Mouse (Mus musculus) heart, postnatal 25 days (tissue): ENCODE results near the gene Agap2. TPM values are rescaled to one million over a fixed set of nuclear protein-coding genes. Genes with fewer than 3 reads are reported as not detected.
"Not testable (repeated sequence)": the region's sequence is repeated elsewhere in the genome, so short reads cannot be mapped to it uniquely, and the experiment has no call there.

Experiments
- DNase-seq: peaks from one replicate; pipeline ENCODE4 v3.0.0; 2022; ENCODE audit warnings: low spot score
- intact Hi-C: fragments of 180-260 bp; cut with DNase I; formaldehyde crosslinking; loops from one replicate; pipeline ENCODE4 v1.15.1; 2025
- total RNA-seq, 2 experiments: library from RNA; stranded (reverse); gene quantifications; 2 replicates each; pipeline ENCODE4 v1.2.3; 2021

The Agap2 gene
- total RNA-seq, 2 experiments from 2014 or later, result 5.9 to 7.3 TPM

DNA sequence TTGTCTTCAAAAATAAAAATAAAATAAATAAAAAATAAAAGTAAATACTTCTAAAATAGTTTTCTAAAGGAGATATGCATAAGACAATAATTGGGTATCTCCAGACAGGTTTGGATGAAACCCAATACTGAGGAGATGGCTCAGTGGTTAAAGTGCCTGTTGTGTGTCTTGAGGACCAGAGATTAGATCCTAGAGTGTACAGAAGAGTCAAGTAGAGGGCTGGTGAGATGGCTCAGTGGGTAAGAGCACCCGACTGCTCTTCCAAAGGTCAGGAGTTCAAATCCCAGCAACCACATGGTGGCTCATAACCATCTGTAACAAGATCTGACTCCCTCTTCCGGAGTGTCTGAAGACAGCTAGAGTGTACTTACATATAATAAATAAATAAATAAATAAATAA lies 2.1 kb upstream of the Agap2 start:
- intact Hi-C loops, result not testable (repeated sequence)

GRCm38 (mm10) chr10:127073981-127074380 lies 1.1 kb upstream of the Agap2 start:
- no peak for DNase-seq
- intact Hi-C loops, result no loop called here

More for the DNA sequence above, 2.1 kb upstream of the Agap2 start:
- DNase-seq, result not testable (repeated sequence)

- no peak for DNase-seq
- intact Hi-C loops, result no loop called here
Observed at GRCm38 (mm10) chr10:127075651-127076050, 567 bp downstream of the Agap2 start.

GRCm38 (mm10) chr10:127076082-127076481 lies 998 bp downstream of the Agap2 start:
- no peak for DNase-seq
- intact Hi-C loops, result no loop called here

- DNase-seq, result no peak
- intact Hi-C loops, result no loop called here
Observed at GRCm38 (mm10) chr10:127077515-127077914, 2.4 kb downstream of the Agap2 start.

- DNase-seq, result no peak
- intact Hi-C loops, result no loop called here
Observed at GRCm38 (mm10) chr10:127078001-127078676, 3.1 kb downstream of the Agap2 start.

- DNase-seq, result no peak
- intact Hi-C loops, result no loop called here
Observed at GRCm38 (mm10) chr10:127078677-127079575, 3.8 kb downstream of the Agap2 start.

GRCm38 (mm10) chr10:127079665-127080391 lies 4.7 kb downstream of the Agap2 start:
- DNase-seq, result no peak

GRCm38 (mm10) chr10:127080901-127081780 lies 6.1 kb downstream of the Agap2 start:
- intact Hi-C loops, result no loop called here
- DNase-seq, result no peak

More at GRCm38 (mm10) chr10:127079665-127080391, 4.7 kb downstream of the Agap2 start:
- intact Hi-C loops, result no loop called here

GRCm38 (mm10) chr10:127081996-127082620 lies 7.0 kb downstream of the Agap2 start:
- DNase-seq, result no peak
- intact Hi-C loops, result no loop called here

GRCm38 (mm10) chr10:127083292-127083914 lies 8.3 kb downstream of the Agap2 start:
- intact Hi-C loops, result no loop called here
- no peak for DNase-seq

DNA sequence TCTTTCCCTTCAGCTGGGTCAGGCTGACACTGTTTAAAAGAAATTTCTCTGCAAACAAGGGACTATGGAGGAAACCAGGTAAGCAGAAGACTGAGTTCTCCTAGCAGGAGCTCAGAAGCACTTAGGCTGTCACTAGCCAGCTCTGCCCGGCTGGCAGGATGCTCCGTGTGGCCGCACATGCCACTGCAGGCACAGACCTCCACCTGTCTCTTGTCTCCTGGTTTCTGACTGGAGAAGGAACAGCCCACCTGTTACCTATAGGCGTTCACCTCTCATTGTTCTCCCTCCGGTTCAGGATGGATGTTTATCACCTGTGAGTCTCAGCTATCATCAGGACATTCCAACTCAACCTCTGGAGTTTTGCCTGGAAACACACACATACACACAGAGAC lies 8.8 kb downstream of the Agap2 start:
- intact Hi-C loops, result no loop called here

GRCm38 (mm10) chr10:127085052-127085451 lies 10.0 kb downstream of the Agap2 start:
- no peak for DNase-seq
- intact Hi-C loops, result no loop called here

More for the DNA sequence above, 8.8 kb downstream of the Agap2 start:
- no peak for DNase-seq

DNA sequence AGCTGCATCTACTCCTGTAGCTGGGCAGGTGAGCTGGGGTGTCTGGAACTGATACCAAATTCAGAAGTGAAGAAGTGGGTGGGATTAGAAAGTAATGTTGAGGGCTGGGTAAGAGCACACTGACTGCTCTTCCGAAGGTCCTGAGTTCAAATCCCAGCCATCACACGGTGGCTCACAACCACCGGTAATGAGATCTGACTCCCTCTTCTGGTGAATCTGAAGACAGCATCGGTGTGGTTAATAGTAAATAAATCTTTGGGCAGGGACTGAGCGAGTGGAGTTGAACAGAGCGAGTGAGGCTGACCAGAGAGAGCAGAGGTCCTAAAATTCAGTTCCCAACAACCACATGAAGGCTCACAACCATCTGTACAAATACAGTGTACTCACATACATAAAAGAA lies 10.5 kb downstream of the Agap2 start:
- intact Hi-C loops, result no loop called here

DNA sequence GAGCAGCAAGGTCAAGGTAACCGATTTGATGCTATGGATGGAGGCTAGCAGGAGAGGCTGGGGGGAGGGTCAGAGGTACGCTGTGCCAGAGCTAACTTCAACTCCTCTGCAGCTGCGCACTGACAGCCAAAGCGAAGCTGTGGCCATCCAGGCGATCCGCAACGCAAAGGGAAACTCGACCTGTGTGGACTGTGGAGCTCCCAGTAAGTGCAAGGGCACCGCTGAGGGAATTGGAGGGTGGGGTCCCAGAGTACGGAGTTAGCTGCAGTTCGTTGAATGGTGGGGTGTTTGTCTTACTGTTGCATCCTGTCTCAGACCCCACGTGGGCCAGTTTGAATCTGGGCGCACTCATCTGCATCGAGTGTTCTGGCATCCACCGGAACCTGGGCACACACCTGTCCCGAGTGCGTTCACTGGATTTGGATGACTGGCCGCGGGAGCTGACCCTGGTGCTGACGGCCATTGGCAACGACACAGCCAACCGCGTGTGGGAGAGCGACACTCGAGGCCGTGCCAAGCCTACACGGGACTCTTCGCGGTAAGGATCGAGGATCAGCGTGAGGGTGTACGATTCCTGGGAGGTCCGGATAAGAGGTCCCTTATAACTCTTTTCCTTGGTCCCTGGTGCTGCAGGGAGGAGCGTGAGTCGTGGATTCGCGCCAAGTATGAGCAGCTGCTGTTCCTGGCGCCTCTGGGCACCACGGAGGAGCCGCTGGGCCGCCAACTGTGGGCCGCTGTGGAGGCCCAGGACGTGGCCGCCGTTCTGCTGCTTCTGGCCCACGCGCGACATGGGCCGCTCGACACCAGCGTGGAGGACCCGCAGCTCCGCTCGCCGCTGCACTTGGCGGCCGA lies 15.7 kb downstream of the Agap2 start:
- intact Hi-C loops, result no loop called here

More for the DNA sequence above, 10.5 kb downstream of the Agap2 start:
- DNase-seq, result no peak

DNA sequence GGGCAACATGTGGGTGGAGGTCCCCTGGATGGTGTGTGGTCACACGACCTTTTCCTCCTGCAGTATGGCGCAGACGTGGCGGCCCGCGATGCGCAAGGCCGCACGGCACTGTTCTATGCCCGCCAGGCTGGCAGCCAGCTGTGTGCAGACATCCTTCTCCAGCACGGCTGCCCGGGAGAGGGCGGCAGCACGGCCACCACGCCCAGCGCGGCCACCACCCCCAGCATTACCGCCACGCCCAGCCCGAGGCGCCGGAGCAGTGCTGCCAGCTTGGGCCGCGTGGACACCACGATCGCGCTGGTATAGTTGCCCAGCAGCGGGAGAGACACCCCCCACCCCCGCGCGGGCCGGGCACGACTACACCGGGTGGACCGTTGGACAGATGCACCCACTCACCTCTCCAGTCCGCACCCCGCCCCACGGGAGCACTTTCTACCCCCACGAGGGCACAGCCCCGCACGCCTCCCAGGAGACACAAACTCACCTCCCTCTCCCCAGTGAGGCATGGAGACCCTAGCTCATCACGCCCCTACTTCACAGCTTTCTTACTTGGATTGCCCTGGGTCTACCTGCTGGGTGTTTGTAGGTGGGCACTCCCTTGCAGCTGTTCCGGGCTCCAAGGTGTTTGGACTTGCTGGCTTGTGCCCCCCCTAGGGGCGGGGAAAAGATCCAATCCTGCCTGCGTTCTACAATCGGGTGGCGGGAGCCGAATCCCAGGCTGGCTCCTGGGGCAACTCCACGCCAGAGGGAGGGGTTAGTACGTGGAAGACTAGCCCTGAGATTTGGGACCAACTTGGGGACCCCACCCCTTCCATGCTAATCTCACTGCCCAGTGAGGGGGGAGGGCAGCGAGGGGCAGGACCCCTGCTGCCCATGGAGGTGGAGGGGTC lies 16.7 kb downstream of the Agap2 start:
- no peak for DNase-seq
- intact Hi-C loops, result no loop called here

More for the DNA sequence above, 15.7 kb downstream of the Agap2 start:
- no peak for DNase-seq

- no peak for DNase-seq
- intact Hi-C loops, result no loop called here
Observed at GRCm38 (mm10) chr10:127092742-127093141, 17.7 kb downstream of the Agap2 start.
